Mouse (Mus musculus) embryonic facial prominence, embryonic 11.5 days (tissue): ENCODE data around the gene Trpc4. TPM values are rescaled to one million over a fixed set of nuclear protein-coding genes. Genes with fewer than 3 reads are reported as not detected.

Experiments
- ATAC-seq: fragments of 200-750 bp; cut with Nextera tagmentation; replicated peaks from 2 replicates; pipeline ENCODE4 v1.8.0; 2017; ENCODE audit warnings: low read depth; ENCODE audit not compliant: insufficient number of reproducible peaks, low FRiP score, low TSS enrichment
- DNase-seq: peaks from one replicate; pipeline ENCODE4 v3.0.0-alpha.2; 2015; ENCODE audit warnings: low spot score
- H3K27ac ChIP-seq: fragments of 300-500 bp; sonication (generic); replicated peaks from 2 replicates; pipeline ENCODE4 v1.5.1; 2014; ENCODE audit warnings: mild to moderate bottlenecking, low read depth, low read length, control low read depth
- H3K27me3 ChIP-seq: fragments of 300-500 bp; sonication (generic); 2 replicates; pipeline ENCODE4 v1.6.1; 2014; ENCODE audit warnings: mild to moderate bottlenecking, low read length, moderate library complexity, mixed read lengths; ENCODE audit not compliant: control insufficient read depth, insufficient read depth
- H3K36me3 ChIP-seq: fragments of 300-500 bp; sonication (generic); replicated peaks from 2 replicates; pipeline ENCODE4 v1.6.1; 2014; ENCODE audit warnings: low read depth, mild to moderate bottlenecking, low read length, moderate library complexity, mixed read lengths; ENCODE audit not compliant: control insufficient read depth, insufficient read depth
- H3K4me1 ChIP-seq: fragments of 300-500 bp; sonication (generic); 2 replicates; pipeline ENCODE4 v1.6.1; 2014; ENCODE audit warnings: low read length, mixed read lengths; ENCODE audit not compliant: control insufficient read depth, insufficient read depth
- H3K4me2 ChIP-seq: fragments of 300-500 bp; sonication (generic); 2 replicates; pipeline ENCODE4 v1.6.1; 2014; ENCODE audit warnings: low read depth, mild to moderate bottlenecking, control low read depth, low read length, moderate library complexity
- H3K4me3 ChIP-seq: fragments of 300-500 bp; sonication (generic); 2 replicates; pipeline ENCODE4 v1.5.1; 2014; ENCODE audit warnings: low read depth, low read length, control low read depth
- H3K9ac ChIP-seq: fragments of 300-500 bp; sonication (generic); replicated peaks from 2 replicates; pipeline ENCODE4 v1.6.1; 2014; ENCODE audit warnings: mild to moderate bottlenecking, control low read depth, low read length
- H3K9me3 ChIP-seq: fragments of 300-500 bp; sonication (generic); replicated peaks from 2 replicates; pipeline ENCODE4 v1.6.1; 2016; ENCODE audit warnings: mild to moderate bottlenecking, low read length, inconsistent platforms, mixed read lengths; ENCODE audit not compliant: control insufficient read depth
- WGBS: fragments of 180-500 bp; shearing (Covaris S2); extraction: QIAGEN DNeasy Blood & Tissue Kit; methylation state at CpG from one replicate; pipeline ENCODE4 v1.1.7; 2014; 5-methylcytosine and 5-hydroxymethylcytosine counted together
- polyA plus RNA-seq: library from polyadenylated mRNA; unstranded; fragments of >200 nt; fragmentation: Nextera tagmentation; extraction: Ambion mirVana; gene quantifications from 2 replicates; pipeline ENCODE4 v1.2.1, GENCODE M21; 2014

Trpc4 gene
- 1.0 and 1.2 TPM in 2 replicates for polyA plus RNA-seq

DNA sequence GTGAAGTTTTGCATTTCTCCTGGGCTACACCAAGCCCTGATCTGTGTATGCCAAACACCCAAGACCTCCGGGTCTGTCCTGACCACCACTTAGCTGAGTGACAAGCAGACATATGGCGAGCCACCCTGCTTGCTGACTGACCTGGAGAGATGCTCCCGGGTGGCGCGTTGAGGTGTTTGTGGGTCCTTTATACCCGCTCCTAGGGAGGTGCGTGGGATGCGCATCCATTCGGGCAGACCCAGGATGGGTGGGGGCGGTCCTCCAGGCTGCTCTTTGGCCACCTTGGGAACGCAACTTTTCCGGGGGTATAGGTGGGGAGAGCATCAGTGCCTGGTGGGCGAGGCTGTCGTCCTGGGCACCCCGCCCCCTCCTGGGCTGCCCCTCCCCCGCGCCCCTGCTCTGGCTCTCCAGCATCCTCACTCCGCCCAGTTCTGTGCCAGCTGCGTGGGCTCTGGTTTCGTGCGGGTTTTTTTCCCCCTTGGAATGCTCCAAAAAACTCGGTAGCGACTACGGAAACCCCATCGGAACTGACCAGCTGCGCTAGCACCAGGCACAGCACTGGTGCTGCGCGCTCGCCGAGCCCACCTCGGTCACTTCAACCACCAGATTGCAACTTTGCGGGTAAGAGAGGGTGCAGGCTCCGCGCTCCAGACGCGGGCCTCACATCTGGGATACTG, at the start of gene Trpc4:
Gene Trpc4 (plus strand): TSS at position 397 of the 677 bp plus-strand sequence.
- H3K4me2 ChIP-seq = peak within 1 kb of the TSS; percentile 86
- H3K27me3 ChIP-seq = peaks cover 7% of the 10 kb centered on the region; the same call in 1 of the 2 replicates
- no peaks in the 10 kb centered on the region for H3K36me3 ChIP-seq
- under 1% methylated on average over 32 of the region's 36 CpGs for WGBS
- ATAC-seq (peak; percentile 77), DNase-seq (peak; percentile 25)
- peak within 1 kb of the TSS; percentile 34 for H3K9ac ChIP-seq
- H3K27ac ChIP-seq = no peak within 1 kb of the TSS
- peak within 1 kb of the TSS; percentile 42 for H3K4me3 ChIP-seq
- H3K9me3 ChIP-seq = no peaks in the 10 kb centered on the region
- H3K4me1 ChIP-seq = 0 out of 2 replicates have a peak, but pooled peaks cover 2% of the 10 kb centered on the region

DNA sequence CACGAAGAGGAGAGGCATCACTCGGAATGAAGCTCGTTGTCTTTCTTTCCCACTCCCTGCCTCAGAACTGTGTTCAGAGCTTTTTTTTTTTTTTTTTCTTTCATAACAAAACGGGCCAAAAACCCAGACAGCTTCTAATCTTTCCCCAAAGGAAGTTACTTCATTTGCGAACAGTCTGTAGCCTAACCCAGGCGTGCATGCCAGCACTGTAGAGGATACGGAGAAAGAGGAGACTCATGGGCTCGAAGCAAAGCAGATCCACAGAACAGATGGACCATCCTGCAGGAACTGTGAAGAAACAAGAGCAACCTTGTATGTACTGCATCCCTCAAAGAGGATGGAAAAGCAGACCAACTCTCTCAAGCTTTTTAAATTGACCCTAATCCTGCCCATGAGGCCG, 44.3 kb upstream of the Trpc4 start:
- WGBS = 79% methylated on average over 9 of the region's 9 CpGs
- no peaks in the 10 kb centered on the region for H3K36me3 ChIP-seq
- H3K4me1 ChIP-seq = no peaks in the 10 kb centered on the region
- no peak overlapping the region for H3K4me3 ChIP-seq
- no peak for ATAC-seq
- H3K27me3 ChIP-seq = no peaks in the 10 kb centered on the region
- no peak for DNase-seq
- H3K4me2 ChIP-seq = no peak overlapping the region
- no peak overlapping the region for H3K27ac ChIP-seq
- no peak overlapping the region for H3K9ac ChIP-seq
- no peaks in the 10 kb centered on the region for H3K9me3 ChIP-seq

DNA sequence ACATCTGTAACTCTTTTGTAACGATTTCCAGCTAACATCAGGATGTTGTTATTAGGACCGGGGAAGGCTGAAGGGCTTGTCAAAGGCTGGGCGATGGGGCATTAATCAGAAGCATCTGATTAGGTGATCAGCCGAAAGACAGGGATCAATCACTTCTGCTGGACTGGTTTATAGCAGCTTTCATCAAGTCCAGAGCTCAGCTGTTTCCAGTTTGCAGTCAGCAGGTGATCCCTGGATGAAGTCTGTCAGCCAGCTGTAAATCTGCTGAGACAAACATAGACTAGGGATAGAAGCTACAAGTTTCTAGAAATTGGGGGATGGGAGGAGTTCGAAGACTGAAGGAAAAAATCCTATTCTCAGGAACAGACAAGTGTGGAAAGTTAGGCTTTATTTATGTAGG, 20.5 kb upstream of the Trpc4 start:
- Histone ChIP-seq H3K4me3 (no peak overlapping the region), H3K9me3 (no peaks in the 10 kb centered on the region), H3K9ac (no peak overlapping the region), H3K4me1 (no peaks in the 10 kb centered on the region), H3K4me2 (no peak overlapping the region), H3K27ac (no peak overlapping the region), H3K36me3 (no peaks in the 10 kb centered on the region), H3K27me3 (no peaks in the 10 kb centered on the region)
- ATAC-seq = no peak
- 31% methylated on average over 5 of the region's 5 CpGs for WGBS
- DNase-seq = peak; percentile 67

DNA sequence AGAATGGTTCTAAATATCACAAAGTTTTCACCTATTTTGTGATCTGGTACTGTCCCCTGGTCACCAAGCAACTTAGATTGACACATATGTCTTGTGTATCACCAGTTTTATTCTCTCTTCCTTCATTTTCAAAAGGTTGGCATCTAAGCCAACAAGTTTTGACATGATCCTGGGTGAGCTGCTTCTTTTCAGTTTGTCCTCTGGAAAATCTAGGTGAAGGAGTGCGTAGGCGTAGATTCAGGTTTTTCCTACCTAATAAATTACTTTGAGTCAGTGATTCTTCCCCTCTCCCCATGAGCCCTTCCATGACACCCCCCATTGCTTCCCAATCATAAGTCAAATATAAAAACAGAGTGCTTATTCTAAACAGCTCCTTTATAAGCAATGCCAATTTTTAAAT, 14.5 kb upstream of the Trpc4 start:
- 79% methylated on average over 2 of the region's 2 CpGs for WGBS
- Histone ChIP-seq H3K4me1 (no peaks in the 10 kb centered on the region), H3K4me2 (no peak overlapping the region)

DNA sequence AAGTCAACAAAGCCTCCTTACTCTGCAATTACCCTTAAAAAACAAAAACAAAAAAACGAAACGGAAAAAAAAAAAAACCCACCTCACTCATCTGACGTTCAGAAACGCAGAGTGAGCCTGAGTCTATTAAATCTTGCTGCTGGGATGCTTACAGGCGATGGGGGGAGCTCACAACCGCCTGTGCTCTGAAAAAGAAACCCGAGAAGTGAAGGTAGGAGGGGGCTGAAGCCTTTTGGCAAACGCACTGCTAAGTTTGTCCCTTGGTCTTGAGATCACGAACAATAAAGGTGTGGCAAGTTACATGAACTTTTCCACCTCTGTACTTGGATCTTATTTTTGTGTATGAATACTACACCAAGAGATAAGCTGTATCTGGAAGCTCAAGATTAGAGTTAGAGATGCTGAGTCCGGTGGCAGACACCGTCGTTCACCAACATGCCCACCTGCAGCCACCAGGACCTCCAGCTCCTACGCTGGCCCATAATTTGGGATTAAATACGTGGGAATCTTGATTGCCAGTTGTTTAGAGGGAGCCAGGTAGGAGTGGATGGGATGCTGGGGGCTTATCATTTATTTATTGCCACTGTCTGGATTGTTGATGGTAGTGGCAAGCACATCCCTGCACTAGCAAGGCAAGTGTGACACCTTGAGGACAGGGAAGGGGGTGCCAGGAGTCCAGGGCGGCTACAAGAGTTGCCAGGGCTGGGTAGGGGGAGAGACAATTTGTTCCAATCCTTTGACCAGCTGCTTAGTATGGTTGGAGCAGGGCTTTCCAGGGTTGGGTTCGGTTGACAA, 794 bp upstream of the Trpc4 start:
- no peaks in the 10 kb centered on the region for H3K9me3 ChIP-seq
- 4% methylated on average over 16 of the region's 16 CpGs for WGBS
- no peak overlapping the region for H3K27ac ChIP-seq
- DNase-seq = peak; percentile 67
- no peak overlapping the region for H3K9ac ChIP-seq
- peak overlapping the region; percentile 86 for H3K4me2 ChIP-seq
- 0 out of 2 replicates have a peak, but pooled peaks cover 2% of the 10 kb centered on the region for H3K4me1 ChIP-seq
- H3K27me3 ChIP-seq = peaks cover 7% of the 10 kb centered on the region; the same call in 1 of the 2 replicates
- ATAC-seq = peak; percentile 85
- H3K36me3 ChIP-seq = no peaks in the 10 kb centered on the region
- no peak overlapping the region; the same call in 1 of the 2 replicates for H3K4me3 ChIP-seq

More for the DNA sequence above, 14.5 kb upstream of the Trpc4 start:
- H3K9ac ChIP-seq = no peak overlapping the region
- no peaks in the 10 kb centered on the region for H3K36me3 ChIP-seq
- H3K4me3 ChIP-seq = no peak overlapping the region
- H3K27ac ChIP-seq = no peak overlapping the region
- ATAC-seq (no peak), DNase-seq (no peak)
- no peaks in the 10 kb centered on the region for H3K9me3 ChIP-seq
- no peaks in the 10 kb centered on the region for H3K27me3 ChIP-seq

DNA sequence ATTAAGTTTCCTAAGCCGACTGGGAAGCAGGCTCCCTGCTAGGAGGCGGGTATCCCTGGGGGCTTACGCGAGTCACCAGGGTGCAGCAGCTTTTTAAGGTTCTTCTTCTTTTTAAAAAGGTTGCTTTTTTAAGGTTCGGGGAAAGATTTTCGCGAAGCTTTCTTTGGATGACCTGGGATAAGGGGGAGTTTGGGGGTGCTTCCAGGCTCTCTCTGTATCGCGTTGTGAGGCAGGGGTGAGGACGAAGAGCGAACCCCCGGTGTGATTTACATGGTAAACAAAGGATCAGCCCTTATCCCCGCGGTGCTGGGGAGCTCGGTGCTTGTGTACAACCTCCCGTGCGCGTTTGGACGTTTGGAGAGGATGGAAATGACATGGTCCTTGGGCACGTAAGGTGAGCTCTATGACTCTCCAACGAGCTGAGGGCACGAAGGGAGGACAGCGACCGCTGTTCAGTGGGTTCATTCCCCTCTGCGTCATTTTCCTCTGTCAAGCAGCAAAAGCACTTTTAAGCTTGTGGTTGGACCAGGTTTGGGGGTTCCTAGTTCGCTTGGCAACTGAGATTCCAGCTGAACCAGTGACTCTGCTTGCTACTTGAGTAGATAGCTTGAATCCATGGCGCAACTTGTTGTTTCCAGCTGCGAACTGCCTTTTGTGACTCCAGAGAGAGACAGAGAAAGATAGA, 623 bp downstream of the Trpc4 start:
- Histone ChIP-seq H3K4me3 (peak overlapping the region; percentile 42), H3K36me3 (no peaks in the 10 kb centered on the region), H3K27ac (no peak overlapping the region), H3K4me2 (peak overlapping the region; percentile 86), H3K27me3 (peaks cover 7% of the 10 kb centered on the region; the same call in 1 of the 2 replicates), H3K9ac (peak overlapping the region; percentile 34; the same call in 1 of the 2 replicates), H3K9me3 (no peaks in the 10 kb centered on the region), H3K4me1 (0 out of 2 replicates have a peak, but pooled peaks cover 2% of the 10 kb centered on the region)
- ATAC-seq = peak; percentile 27; the same call in 1 of the 2 replicates
- peak; percentile 17 for DNase-seq
- 1% methylated on average over 28 of the region's 28 CpGs for WGBS

DNA sequence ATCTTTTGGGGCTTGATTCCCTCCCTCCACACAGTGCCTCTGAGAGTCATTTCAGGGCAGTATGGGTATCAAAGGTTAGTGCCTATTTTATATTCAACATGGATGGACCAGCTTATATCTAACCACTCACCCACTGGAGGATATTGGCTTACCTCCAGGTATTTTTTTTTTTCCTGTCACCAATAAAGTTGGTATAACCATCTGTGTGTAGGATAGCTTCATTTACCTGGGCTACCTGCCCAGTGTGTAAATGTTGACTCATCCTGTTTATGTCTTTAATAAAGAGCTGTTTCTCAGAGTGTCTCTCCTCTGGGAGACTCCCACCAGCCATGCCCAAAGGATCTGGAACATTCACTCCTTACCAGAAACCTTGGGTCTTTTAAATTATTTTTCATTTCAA, 14.9 kb downstream of the Trpc4 start:
- Histone ChIP-seq H3K4me2 (no peak overlapping the region), H3K36me3 (no peaks in the 10 kb centered on the region), H3K9me3 (no peaks in the 10 kb centered on the region), H3K9ac (no peak overlapping the region), H3K4me3 (no peak overlapping the region), H3K4me1 (no peaks in the 10 kb centered on the region), H3K27me3 (no peaks in the 10 kb centered on the region), H3K27ac (no peak overlapping the region)
- no peak for ATAC-seq
- DNase-seq = no peak
